Mouse (Mus musculus) c-Kit-positive CD71-positive TER-119-positive erythroid progenitor cells, embryonic 14.5 days (primary cell): ENCODE results near the gene Apoa2.

Experiments
- DNase-seq: peaks from one replicate; pipeline ENCODE4 v3.0.0-alpha.2; 2013; ENCODE audit warnings: low spot score

Gene Apoa2

DNA sequence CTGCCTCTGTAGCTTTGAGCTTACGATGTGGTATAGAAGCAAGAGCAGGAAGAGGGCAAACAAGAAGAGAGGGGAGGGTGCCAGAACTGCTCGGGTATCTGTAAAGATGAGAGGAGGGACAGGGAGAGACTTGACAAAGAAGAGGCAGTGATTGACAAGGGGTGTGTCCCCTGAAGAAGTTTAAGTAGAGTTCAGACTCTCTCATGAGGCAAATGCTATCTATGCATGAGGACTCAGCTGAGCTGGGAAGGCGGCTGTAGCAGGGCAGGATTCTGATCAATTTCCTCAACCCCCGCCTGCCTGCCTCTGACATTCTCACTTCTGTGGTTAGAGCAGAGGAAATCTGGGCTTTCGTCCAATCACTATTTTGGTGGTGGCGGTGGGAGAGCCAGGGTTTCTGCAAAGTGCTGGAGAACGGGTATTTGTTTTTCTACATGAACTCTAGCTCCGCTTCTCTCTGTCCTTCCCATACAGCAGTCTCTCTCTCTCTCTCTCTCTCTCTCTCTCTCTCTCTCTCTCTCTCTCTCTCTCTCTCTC lies 37.8 kb downstream of the Apoa2 start:
- no peak for DNase-seq

DNA sequence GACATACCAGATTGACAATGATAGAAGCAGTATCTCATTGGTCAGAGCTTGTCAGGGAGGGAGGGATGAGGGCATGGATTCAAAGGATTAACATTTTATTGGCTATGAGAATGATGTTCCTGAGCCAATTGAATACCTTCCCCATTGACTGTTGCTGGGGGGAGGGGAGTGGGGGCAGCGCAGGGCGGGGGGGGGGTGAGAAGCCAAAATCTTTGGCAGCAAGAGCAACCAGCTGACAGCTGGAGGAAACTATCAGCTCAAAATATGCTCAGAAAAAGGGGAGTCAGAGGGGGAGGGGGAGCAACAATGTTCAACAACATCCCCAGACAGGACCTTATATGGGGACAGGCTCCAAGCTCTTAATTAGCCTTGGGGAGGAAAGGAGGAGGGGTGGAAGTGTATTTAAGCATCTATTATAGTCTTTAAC lies 38.3 kb downstream of the Apoa2 start:
- DNase-seq, result no peak

GRCm38 (mm10) chr1:171263666-171264461 lies 39.0 kb downstream of the Apoa2 start:
- no peak for DNase-seq

DNA sequence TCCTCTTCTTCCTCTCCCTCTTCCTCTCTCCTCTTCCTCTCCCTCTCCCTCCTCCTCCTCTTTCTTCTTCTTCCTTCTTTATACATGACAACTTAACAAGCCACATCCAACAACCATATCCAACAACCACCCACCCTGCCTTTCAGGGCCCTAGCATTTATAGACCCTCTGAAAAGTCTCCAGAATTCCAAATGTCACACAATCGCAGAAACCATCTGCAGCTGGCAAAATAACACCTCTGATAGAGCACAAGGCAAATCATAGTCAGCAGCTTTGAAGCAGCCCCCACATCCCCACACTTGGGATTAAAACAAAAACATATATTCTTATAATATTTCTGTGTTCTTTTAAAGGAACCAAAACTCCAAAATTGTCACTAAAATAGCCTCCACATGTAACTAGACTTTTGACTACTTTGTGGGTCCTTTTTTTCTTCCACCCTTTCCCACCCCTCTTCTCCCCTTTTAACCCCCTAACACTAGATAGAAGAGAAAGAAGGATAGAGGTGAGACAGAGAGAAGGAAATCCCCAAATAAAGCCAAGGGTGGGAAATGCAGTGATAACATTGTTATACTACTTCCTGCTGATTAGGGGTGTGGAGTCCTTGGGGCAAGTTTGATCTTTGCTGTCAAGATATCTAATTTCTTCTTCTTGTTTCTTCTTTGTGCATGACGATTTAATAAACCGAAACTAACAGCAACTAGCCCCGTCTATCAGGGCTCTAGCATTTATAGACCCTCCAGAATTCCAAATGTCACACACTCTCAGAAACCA lies 41.3 kb downstream of the Apoa2 start:
- no peak for DNase-seq

DNA sequence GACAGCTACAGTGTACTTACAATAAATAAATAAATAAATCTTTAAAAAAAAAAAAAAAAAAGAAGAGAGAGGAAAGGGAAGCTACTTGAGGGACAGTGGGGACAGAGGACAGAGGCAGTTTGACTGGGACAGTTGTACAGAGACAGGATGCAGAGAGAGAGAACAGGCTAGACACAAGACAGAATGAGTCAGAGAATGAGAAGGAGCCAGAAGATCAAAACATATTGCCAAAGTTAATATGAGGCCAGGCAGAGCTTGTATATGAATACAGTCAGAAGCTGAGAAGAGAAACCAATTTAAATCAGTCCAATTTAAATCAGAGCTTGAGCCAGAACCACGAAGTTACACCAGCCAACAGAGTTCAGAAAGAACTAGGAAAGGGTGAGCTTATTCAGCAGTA lies 43.5 kb downstream of the Apoa2 start:
- no peak for DNase-seq

DNA sequence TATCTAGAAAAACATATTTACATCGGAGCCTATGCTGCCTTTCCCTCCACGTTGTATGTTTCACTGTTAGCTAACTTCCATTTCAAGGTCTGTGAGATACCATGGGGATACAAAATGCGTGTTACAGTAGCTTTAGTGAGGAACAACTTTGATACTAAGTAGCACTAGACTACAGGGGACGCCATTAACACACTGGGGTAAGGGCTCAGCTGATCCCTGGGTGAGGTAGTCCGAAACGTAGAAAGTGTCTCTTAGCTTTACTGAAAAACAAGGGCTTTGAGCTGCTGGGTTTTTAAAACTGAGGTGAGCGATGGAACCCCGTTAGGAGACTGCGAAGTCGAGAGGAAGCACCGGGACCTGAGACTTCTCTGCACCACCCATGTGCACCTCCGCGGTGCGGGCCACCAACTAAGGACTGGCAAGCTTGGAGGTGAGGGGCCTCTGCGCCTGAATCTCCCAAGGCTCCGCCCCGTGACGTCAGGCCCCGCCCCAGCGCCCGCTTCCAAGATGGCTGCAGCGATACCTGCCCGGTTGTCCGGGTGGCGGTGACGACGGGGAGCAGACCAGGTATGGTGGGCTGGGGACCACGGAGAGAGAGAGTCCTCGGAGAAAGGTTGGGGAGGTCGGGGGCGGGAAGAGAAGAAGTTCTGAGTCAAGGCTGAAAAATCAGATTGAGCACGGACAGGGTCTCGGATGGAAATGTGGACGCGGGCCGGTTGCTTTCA lies 45.2 kb downstream of the Apoa2 start, which contains the start of gene B4galt3:
TSS of gene B4galt3 (plus strand) at position 481 of the 725 bp plus-strand sequence.
- DNase-seq, result peak; percentile 91

GRCm38 (mm10) chr1:171270573-171270900 lies 45.7 kb downstream of the Apoa2 start:
- DNase-seq, result no peak

GRCm38 (mm10) chr1:171271196-171271595 lies 46.3 kb downstream of the Apoa2 start:
- peak; percentile 78 for DNase-seq

- DNase-seq, result no peak
Measured at GRCm38 (mm10) chr1:171271622-171272021, 46.8 kb downstream of the Apoa2 start.

DNA sequence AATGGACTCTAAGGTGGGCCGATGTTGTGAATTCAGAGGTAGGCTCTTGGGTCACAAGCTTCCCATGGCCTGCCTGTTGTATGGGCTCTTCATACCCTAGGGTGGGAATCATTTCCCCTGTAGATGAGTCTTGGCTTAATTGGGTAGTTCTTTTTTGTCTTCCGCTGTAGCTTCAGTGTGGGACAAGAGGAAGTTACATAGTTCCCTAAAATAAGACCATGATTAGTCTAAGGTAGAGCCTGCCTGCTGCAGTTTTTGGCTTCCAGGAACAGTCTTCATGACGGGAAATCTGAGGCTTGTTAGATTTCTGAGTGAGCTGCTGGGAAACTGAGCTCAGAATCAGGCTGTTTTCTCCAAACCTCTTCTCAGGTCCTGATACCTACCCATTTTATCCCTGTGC lies 47.2 kb downstream of the Apoa2 start:
- DNase-seq, result no peak

DNA sequence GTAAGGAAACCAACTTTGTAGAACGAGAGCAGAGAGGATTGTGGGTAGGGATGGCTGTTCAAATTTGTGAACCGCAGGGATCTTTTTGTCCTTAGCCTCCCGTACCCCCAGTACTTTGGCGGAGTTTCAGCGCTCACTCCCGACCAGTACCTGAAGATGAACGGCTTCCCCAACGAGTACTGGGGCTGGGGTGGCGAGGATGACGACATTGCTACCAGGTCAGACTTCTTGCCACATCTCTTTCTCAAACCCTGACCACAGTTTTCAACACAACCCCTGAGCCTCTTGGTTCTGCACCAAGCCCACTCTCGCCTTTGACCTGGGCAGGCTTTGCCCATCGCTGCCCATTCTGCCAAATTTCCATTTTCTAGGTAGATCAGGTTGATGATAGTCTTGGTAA lies 49.3 kb downstream of the Apoa2 start:
- no peak for DNase-seq

DNA sequence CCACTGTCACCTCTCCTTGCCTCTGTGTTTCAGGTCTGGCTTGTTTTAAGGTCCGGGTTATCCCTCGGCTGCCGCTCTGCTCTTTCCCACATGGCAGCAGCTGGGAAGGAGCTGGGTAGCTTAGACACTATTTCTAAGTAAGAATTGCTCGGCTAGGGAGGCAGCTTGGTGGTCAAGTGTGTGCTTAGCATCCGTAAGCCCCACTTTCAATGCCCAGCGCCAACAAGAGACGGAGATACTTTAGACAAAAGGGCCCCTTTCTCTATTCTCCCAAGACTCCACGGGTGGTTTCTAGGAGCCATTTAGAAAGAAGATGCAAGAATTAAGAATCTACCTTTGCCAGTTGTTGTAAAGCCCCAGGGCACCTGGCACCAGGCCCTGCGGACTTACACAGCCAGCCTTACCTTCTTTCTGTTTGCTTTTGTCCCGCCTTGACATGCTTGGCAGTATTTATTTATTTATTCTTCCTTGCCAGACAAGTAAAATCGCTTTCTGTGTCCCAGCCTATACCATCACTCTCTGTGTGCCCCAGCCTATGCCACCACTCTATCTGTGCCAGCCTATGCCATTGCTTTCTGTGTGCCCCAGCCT lies 50.4 kb downstream of the Apoa2 start:
- DNase-seq, result no peak
